In the genomic region with DNA sequence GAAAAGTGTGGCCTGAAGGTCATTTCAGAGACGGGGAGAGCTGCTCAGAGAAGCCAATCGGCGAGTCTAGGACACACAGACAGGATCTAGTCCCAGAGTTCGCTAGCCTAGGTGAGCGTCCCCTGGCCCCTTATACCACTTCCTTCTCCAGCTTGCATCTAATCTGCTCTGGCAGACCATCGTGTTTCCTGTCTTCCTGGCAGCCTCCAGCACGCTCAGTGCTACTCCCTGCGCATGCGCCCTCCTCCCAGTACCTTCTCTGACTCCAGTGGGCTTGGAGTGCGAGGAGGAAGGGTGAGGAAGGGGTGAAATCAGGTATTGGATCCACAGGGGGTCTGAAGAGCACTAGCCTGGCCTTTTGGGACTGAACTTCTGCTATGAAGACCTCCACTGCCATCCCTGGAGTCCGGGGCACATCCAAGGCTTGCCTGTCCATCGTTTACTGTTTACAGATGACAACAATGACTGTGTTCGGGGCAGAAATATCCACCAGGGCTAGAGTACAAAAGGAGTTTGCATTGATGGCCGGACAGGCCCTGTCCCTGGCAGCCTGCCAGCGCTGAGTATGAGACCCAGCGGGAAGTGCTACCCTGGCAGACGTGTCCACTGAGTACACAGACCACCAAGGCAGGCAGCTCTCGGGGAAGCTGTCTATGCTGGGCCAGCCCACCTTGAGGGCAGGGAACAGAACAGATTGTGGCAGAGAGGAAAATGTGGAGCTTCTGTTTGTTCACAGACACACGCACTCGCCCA, we compare ENCODE assay signal across 8 mouse cellular contexts. TPM values are rescaled to one million over a fixed set of nuclear protein-coding genes. Genes with fewer than 3 reads are reported as not detected.
DNase-seq lines count a peak whose midpoint lies in the region; ATAC-seq and TF ChIP-seq lines count a peak whose summit lies in the region.

No protein-coding gene starts in this region.

- ATAC-seq in neural tube, embryonic 13.5 days (ENCODE audit: low read depth): peak; percentile 59; the same call in 1 of the 2 replicates
- ATAC-seq in embryonic facial prominence, embryonic 12.5 days (ENCODE audit: insufficient number of reproducible peaks, insufficient read depth, low FRiP score, low TSS enrichment): 0 out of 2 replicates have a peak, but pooled peaks have one; percentile 49
- peak; percentile 46 for ATAC-seq in liver, postnatal 0 days

- H3K4me2 ChIP-seq in neural tube, embryonic 13.5 days: no peak overlapping the region
- no peak overlapping the region for H3K4me2 ChIP-seq in embryonic facial prominence, embryonic 12.5 days (replicated peaks)
- peak overlapping the region; percentile 56 for H3K4me2 ChIP-seq in liver, postnatal 0 days (ENCODE audit: low read depth, low read length)

- H3K36me3 ChIP-seq in neural tube, embryonic 13.5 days: no peaks in the 10 kb centered on the region
- H3K36me3 ChIP-seq in embryonic facial prominence, embryonic 12.5 days: no peaks in the 10 kb centered on the region
- no peaks in the 10 kb centered on the region for H3K36me3 ChIP-seq in liver, postnatal 0 days (replicated peaks; ENCODE audit: insufficient read depth, low read length)

- no peak for TF ChIP-seq CTCF in liver, postnatal 0 days (IDR thresholded peaks at IDR 0.05; ENCODE audit: low read depth)

- intact Hi-C loops in left cerebral cortex, postnatal 14 days (cut with DNase I): loop anchor here (2.0 to 10.0 kb wide), 3 partner anchors 43 to 235 kb away; partner anchors contain the start of gene Cmtm3

- H3K27me3 ChIP-seq in neural tube, embryonic 13.5 days: no peaks in the 10 kb centered on the region
- no peaks in the 10 kb centered on the region for H3K27me3 ChIP-seq in embryonic facial prominence, embryonic 12.5 days
- no peaks in the 10 kb centered on the region for H3K27me3 ChIP-seq in liver, postnatal 0 days (ENCODE audit: insufficient read depth, low read length)

- no peaks in the 10 kb centered on the region for H3K9me3 ChIP-seq in neural tube, embryonic 13.5 days
- no peaks in the 10 kb centered on the region for H3K9me3 ChIP-seq in embryonic facial prominence, embryonic 12.5 days
- H3K9me3 ChIP-seq in liver, postnatal 0 days (ENCODE audit: low read length): no peaks in the 10 kb centered on the region

- no peak overlapping the region for H3K4me3 ChIP-seq in neural tube, embryonic 13.5 days
- no peak overlapping the region for H3K4me3 ChIP-seq in embryonic facial prominence, embryonic 12.5 days
- H3K4me3 ChIP-seq in liver, postnatal 0 days (ENCODE audit: low read depth, low read length): no peak overlapping the region

- no peak overlapping the region for H3K27ac ChIP-seq in neural tube, embryonic 13.5 days (replicated peaks)
- 0 out of 2 replicates have a peak overlapping the region, but pooled peaks have one; percentile 23 for H3K27ac ChIP-seq in embryonic facial prominence, embryonic 12.5 days
- H3K27ac ChIP-seq in liver, postnatal 0 days (ENCODE audit: low read depth): peak overlapping the region; percentile 44

- 61% methylated on average over 20 of the region's 20 CpGs for whole genome bisulfite sequencing in neural tube, embryonic 13.5 days
- WGBS in embryonic facial prominence, embryonic 12.5 days: 67% methylated on average over 20 of the region's 20 CpGs
- 29% methylated on average over 20 of the region's 20 CpGs for WGBS in liver, postnatal 0 days (ENCODE audit: insufficient replicate concordance)

- no peak for TF ChIP-seq EP300 in liver, postnatal 0 days (IDR thresholded peaks at IDR 0.05; ENCODE audit: low read depth)

- no peak for DNase-seq in neural tube, embryonic 10.5 days (ENCODE audit: extremely low spot score, low spot score)
- DNase-seq in induced T-regulatory cell, adult 2 months (ENCODE audit: low read depth): peak; percentile 14
- DNase-seq in liver, postnatal 0 days: peak; percentile 52
- peak; percentile 42 for DNase-seq in retina, embryonic 14.5 days (ENCODE audit: low spot score)
- no peak for DNase-seq in left cerebral cortex, postnatal 14 days (ENCODE audit: low spot score in 2 of 2)
- DNase-seq in right cerebral cortex, adult 2 months (ENCODE audit: low spot score in 2 of 2): no peak

- H3K9ac ChIP-seq in neural tube, embryonic 13.5 days: no peak overlapping the region
- no peak overlapping the region for H3K9ac ChIP-seq in embryonic facial prominence, embryonic 12.5 days
- peak overlapping the region; percentile 30; the same call in 1 of the 2 replicates for H3K9ac ChIP-seq in liver, postnatal 0 days (replicated peaks)

- H3K4me1 ChIP-seq in neural tube, embryonic 13.5 days (replicated peaks): peaks cover 10% of the 10 kb centered on the region
- H3K4me1 ChIP-seq in embryonic facial prominence, embryonic 12.5 days: no peaks in the 10 kb centered on the region
- H3K4me1 ChIP-seq in liver, postnatal 0 days (ENCODE audit: insufficient read depth): peaks cover 9% of the 10 kb centered on the region

RNA-seq across cellular contexts. Expression of gene Cdh5, which starts 1.9 kb away (rescaled TPM):
- polyA plus RNA-seq in neural tube, embryonic 13.5 days (2015; fragmentation: Nextera tagmentation; extraction: Ambion mirVana): 18.1 and 18.9 TPM in 2 replicates
- 22.5 and 22.6 TPM in 2 replicates for polyA plus RNA-seq in embryonic facial prominence, embryonic 12.5 days (2016; fragmentation: Nextera tagmentation; extraction: Ambion mirVana)
- polyA plus RNA-seq in liver, postnatal 0 days (2015; fragmentation: Nextera tagmentation; extraction: Ambion mirVana): 8.8 and 10.0 TPM in 2 replicates
- total RNA-seq in left cerebral cortex, postnatal 14 days (2021): 10 to 100 TPM; 16.4 to 17.4 TPM

Comparison
In these comparisons a context has a peak if more than half of its experiments do, and no peak if none do; other contexts are left out.
1. DNase-seq: peak in induced T-regulatory cell, adult 2 months (single experiment), liver, postnatal 0 days (single experiment) and retina, embryonic 14.5 days (single experiment); none in neural tube, embryonic 10.5 days (single experiment), left cerebral cortex, postnatal 14 days (0 of 2) and right cerebral cortex, adult 2 months (0 of 2).
2. Peak in every context shown above with its lines, with median percentiles within 50 percentile points of each other: ATAC-seq.